9 mouse cellular contexts compared by ENCODE assay signal in genomic region chr5:124027702-124028470, GRCm38 (mm10). TPM values are rescaled to one million over a fixed set of nuclear protein-coding genes. Genes with fewer than 3 reads are reported as not detected.
DNase-seq lines count a peak whose midpoint lies in the region; ATAC-seq and TF ChIP-seq lines count a peak whose summit lies in the region.
"Had no signal": no experiment of that assay in that cellular context is flagged by ENCODE, and none has a peak within 500 bp of the region (broad histone marks: within the 10 kb centered on the region; RNA-seq: fewer than 3 reads in every experiment).

No protein-coding gene starts in this region.

- no peaks in the 10 kb centered on the region for H3K9me3 ChIP-seq in lung, embryonic 14.5 days (ENCODE audit: low read depth, low read length)
- no peaks in the 10 kb centered on the region for H3K9me3 ChIP-seq in hindbrain, postnatal 0 days (ENCODE audit: low read length)
- H3K9me3 ChIP-seq in neural tube, embryonic 14.5 days (ENCODE audit: control insufficient read depth, low read length): no peaks in the 10 kb centered on the region

- H3K4me3 ChIP-seq in lung, embryonic 14.5 days (ENCODE audit: low read depth, low read length): no peak overlapping the region
- H3K4me3 ChIP-seq in hindbrain, postnatal 0 days (ENCODE audit: low read length): peak overlapping the region; percentile 93
- no peak overlapping the region for H3K4me3 ChIP-seq in neural tube, embryonic 14.5 days (ENCODE audit: low read depth, low read length)

- H3K36me3 ChIP-seq in lung, embryonic 14.5 days (ENCODE audit: insufficient read depth): peaks cover 15% of the 10 kb centered on the region; the same call in 1 of the 2 replicates
- H3K36me3 ChIP-seq in hindbrain, postnatal 0 days (ENCODE audit: insufficient read depth, low read length): no peaks in the 10 kb centered on the region
- no peaks in the 10 kb centered on the region; the same call in 1 of the 2 replicates for H3K36me3 ChIP-seq in neural tube, embryonic 14.5 days (ENCODE audit: control insufficient read depth, insufficient read depth, low read length)

- DNase-seq in cerebellum, adult 9-10 months: peak; percentile 35
- no peak for DNase-seq in cerebellum, postnatal 25 days
- DNase-seq in lung, embryonic 14.5 days: no peak
- DNase-seq in lung, postnatal 10 days: no peak
- no peak for DNase-seq in hindbrain, postnatal 0 days (ENCODE audit: low spot score)
- DNase-seq in right cerebral cortex, postnatal 10 days (ENCODE audit: low spot score in 2 of 2): no peak
- DNase-seq in thymus, adult 18-20 months: no peak
- DNase-seq: kidney, postnatal 14 days had no signal

- ATAC-seq in lung, embryonic 14.5 days (ENCODE audit: insufficient read depth): no peak
- ATAC-seq in hindbrain, postnatal 0 days: no peak
- no peak for ATAC-seq in neural tube, embryonic 14.5 days (ENCODE audit: low read depth)

- WGBS in lung, embryonic 14.5 days: 63% methylated on average over 19 of the region's 19 CpGs
- 39% methylated on average over 19 of the region's 19 CpGs for WGBS in hindbrain, postnatal 0 days
- 64% methylated on average over 19 of the region's 19 CpGs for WGBS in neural tube, embryonic 14.5 days

- H3K27me3 ChIP-seq in lung, embryonic 14.5 days (ENCODE audit: insufficient read depth, low read length): no peaks in the 10 kb centered on the region
- H3K27me3 ChIP-seq in hindbrain, postnatal 0 days (ENCODE audit: insufficient read depth, low read length): no peaks in the 10 kb centered on the region
- H3K27me3 ChIP-seq in neural tube, embryonic 14.5 days (ENCODE audit: control insufficient read depth, insufficient read depth, low read length): no peaks in the 10 kb centered on the region

- peaks cover 20% of the 10 kb centered on the region for H3K4me1 ChIP-seq in lung, embryonic 14.5 days (ENCODE audit: insufficient read depth)
- peaks cover 44% of the 10 kb centered on the region for H3K4me1 ChIP-seq in hindbrain, postnatal 0 days (ENCODE audit: insufficient read depth, low read length)
- H3K4me1 ChIP-seq in neural tube, embryonic 14.5 days (ENCODE audit: control insufficient read depth, insufficient read depth, low read length): peaks cover 59% of the 10 kb centered on the region

- no peak overlapping the region for H3K9ac ChIP-seq in lung, embryonic 14.5 days
- peak overlapping the region; percentile 19 for H3K9ac ChIP-seq in hindbrain, postnatal 0 days (replicated peaks; ENCODE audit: low read length)
- peak overlapping the region; percentile 11; the same call in 1 of the 2 replicates for H3K9ac ChIP-seq in neural tube, embryonic 14.5 days (replicated peaks; ENCODE audit: low read depth, low read length)

- TF ChIP-seq CTCF in lung, embryonic 14.5 days (IDR thresholded peaks at IDR 0.05; ENCODE audit: low read depth): no peak
- TF ChIP-seq CTCF in hindbrain, postnatal 0 days (IDR thresholded peaks at IDR 0.05; ENCODE audit: low read depth): no peak

- H3K4me2 ChIP-seq in lung, embryonic 14.5 days: peak overlapping the region; percentile 12; the same call in 1 of the 2 replicates
- H3K4me2 ChIP-seq in hindbrain, postnatal 0 days (ENCODE audit: low read depth, low read length): peak overlapping the region; percentile 84
- peak overlapping the region; percentile 88 for H3K4me2 ChIP-seq in neural tube, embryonic 14.5 days (ENCODE audit: low read depth, low read length)

- peak overlapping the region; percentile 54; the same call in 1 of the 2 replicates for H3K27ac ChIP-seq in lung, embryonic 14.5 days (ENCODE audit: low read depth)
- peak overlapping the region; percentile 95; the same call in 1 of the 2 replicates for H3K27ac ChIP-seq in hindbrain, postnatal 0 days
- H3K27ac ChIP-seq in neural tube, embryonic 14.5 days (ENCODE audit: low read depth, low read length): 0 out of 2 replicates have a peak overlapping the region, but pooled peaks have one; percentile 5

RNA-seq across cellular contexts. Expression of gene Vps37b, which starts 4.2 kb away (rescaled TPM):
- 34.8 and 39.3 TPM in 2 replicates for polyA plus RNA-seq in lung, embryonic 14.5 days (2014; fragmentation: Nextera tagmentation; extraction: Ambion mirVana)
- 104 and 110 TPM in 2 replicates for total RNA-seq in hindbrain, postnatal 0 days (2014; rRNA removed)
- polyA plus RNA-seq in hindbrain, postnatal 0 days (2015; fragmentation: Nextera tagmentation; extraction: Ambion mirVana): 94.0 and 95.1 TPM in 2 replicates
- 47.1 and 58.1 TPM in 2 replicates for polyA plus RNA-seq in neural tube, embryonic 14.5 days (2014; fragmentation: Nextera tagmentation; extraction: Ambion mirVana)

RNA-seq across cellular contexts. Expression of gene Hip1r, which starts 54.5 kb away (rescaled TPM):
- 9.1 and 9.3 TPM in 2 replicates for polyA plus RNA-seq in lung, embryonic 14.5 days (2014; fragmentation: Nextera tagmentation; extraction: Ambion mirVana)
- 46.9 and 65.5 TPM in 2 replicates for total RNA-seq in hindbrain, postnatal 0 days (2014; rRNA removed)
- 32.6 and 33.9 TPM in 2 replicates for polyA plus RNA-seq in hindbrain, postnatal 0 days (2015; fragmentation: Nextera tagmentation; extraction: Ambion mirVana)
- polyA plus RNA-seq in neural tube, embryonic 14.5 days (2014; fragmentation: Nextera tagmentation; extraction: Ambion mirVana): 19.7 and 21.4 TPM in 2 replicates

Comparison
In these comparisons a context has a peak if more than half of its experiments do, and no peak if none do; other contexts are left out.
1. H3K27ac ChIP-seq: peak in every context shown above with its lines; median percentile 95 in hindbrain, postnatal 0 days; 54 in lung, embryonic 14.5 days; 5 in neural tube, embryonic 14.5 days.
2. H3K4me2 ChIP-seq: peak in every context shown above with its lines; median percentile 88 in neural tube, embryonic 14.5 days; 84 in hindbrain, postnatal 0 days; 12 in lung, embryonic 14.5 days.